Mouse (Mus musculus) thymus, adult 2 months (tissue): ENCODE measurements around the gene Gfer.

Experiments
- CTCF ChIP-seq: fragments of 200-500 bp; IDR thresholded peaks from 2 replicates; pipeline ENCODE4 v1.5.1; 2012; ENCODE audit warnings: mild to moderate bottlenecking, control low read depth, low read length, moderate library complexity, borderline replicate concordance; ENCODE audit not compliant: control insufficient read depth, poor library complexity, insufficient read depth; ENCODE audit errors: extremely low read depth
- POLR2A ChIP-seq: fragments of 200-500 bp; IDR thresholded peaks from 2 replicates; pipeline ENCODE4 v1.6.1; 2012; ENCODE audit warnings: mild to moderate bottlenecking, low read length, control low read depth, moderate library complexity; ENCODE audit not compliant: control insufficient read depth, poor library complexity, insufficient read depth; ENCODE audit errors: extremely low read depth

DNA sequence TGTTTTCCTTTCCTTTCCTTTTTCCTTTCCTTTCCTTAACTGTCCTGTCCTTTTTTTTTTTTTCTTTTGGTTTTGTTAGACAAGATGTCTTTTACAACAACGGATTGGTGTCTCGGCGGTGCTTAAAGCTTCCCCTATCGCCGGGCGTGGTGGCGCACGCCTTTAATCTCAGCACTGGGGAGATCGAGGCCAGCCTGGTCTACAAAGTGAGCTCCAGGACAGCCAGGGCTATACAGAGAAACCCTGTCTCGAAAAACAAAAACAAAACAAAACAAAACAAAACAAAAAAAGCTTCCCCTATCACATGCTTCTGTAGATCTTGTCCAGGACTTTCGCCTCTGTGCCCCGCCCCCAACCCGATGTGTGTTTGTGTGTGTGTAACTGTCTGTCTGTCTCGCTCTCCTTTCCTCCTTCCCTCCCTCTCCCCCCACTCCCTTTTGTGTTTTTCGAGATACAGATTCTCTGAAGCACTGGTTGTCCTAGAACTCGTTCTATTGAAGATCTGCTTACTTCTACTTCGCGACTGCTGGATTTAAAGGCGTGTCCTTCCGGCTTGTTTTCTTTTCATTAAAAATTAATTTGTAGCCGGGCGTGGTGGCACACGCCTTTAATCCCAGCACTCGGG is 12.0 kb upstream of the Gfer start:
- no peak for TF ChIP-seq CTCF
- no peak for TF ChIP-seq POLR2A
